Mouse (Mus musculus) limb, embryonic 14.5 days (tissue): ENCODE data around the gene Eef2kmt. TPM values are rescaled to one million over a fixed set of nuclear protein-coding genes. Genes with fewer than 3 reads are reported as not detected.
A peak's percentile ranks its signal among the peaks of the same experiment; 100 is the strongest.

Experiments used
- ATAC-seq: fragments of 200-750 bp; cut with Nextera tagmentation; 2 replicates; pipeline ENCODE4 v1.8.0; 2017; ENCODE audit warnings: low read depth, moderate number of reproducible peaks, moderate TSS enrichment; ENCODE audit not compliant: low FRiP score
- DNase-seq: peaks from one replicate; pipeline ENCODE4 v3.0.0-alpha.2; 2015; ENCODE audit warnings: low spot score
- H3K27ac ChIP-seq: fragments of 300-500 bp; sonication (generic); replicated peaks from 2 replicates; pipeline ENCODE4 v1.5.1; 2014; ENCODE audit warnings: low read depth, mild to moderate bottlenecking, low read length, moderate library complexity, mixed read lengths
- H3K27me3 ChIP-seq: fragments of 300-500 bp; sonication (generic); 2 replicates; pipeline ENCODE4 v1.6.1; 2014; ENCODE audit warnings: low read length, mixed read lengths; ENCODE audit not compliant: control insufficient read depth, insufficient read depth
- H3K36me3 ChIP-seq: fragments of 300-500 bp; sonication (generic); 2 replicates; pipeline ENCODE4 v1.6.1; 2014; ENCODE audit warnings: mild to moderate bottlenecking, low read length, moderate library complexity, mixed read lengths; ENCODE audit not compliant: control insufficient read depth, insufficient read depth
- H3K4me1 ChIP-seq: fragments of 300-500 bp; sonication (generic); 2 replicates; pipeline ENCODE4 v1.6.1; 2014; ENCODE audit warnings: antibody characterized with exemption, low read length, mixed read lengths; ENCODE audit not compliant: control insufficient read depth, insufficient read depth
- H3K4me2 ChIP-seq: fragments of 300-500 bp; sonication (generic); replicated peaks from 2 replicates; pipeline ENCODE4 v1.6.1; 2014; ENCODE audit warnings: low read depth, mild to moderate bottlenecking, low read length, moderate library complexity; ENCODE audit not compliant: severe bottlenecking
- H3K4me3 ChIP-seq: fragments of 300-500 bp; sonication (generic); replicated peaks from 2 replicates; pipeline ENCODE4 v1.5.1; 2014; ENCODE audit warnings: low read length
- H3K9ac ChIP-seq: fragments of 300-500 bp; sonication (generic); 2 replicates; pipeline ENCODE4 v1.6.1; 2014; ENCODE audit warnings: mild to moderate bottlenecking, low read depth, low read length, moderate library complexity; ENCODE audit not compliant: severe bottlenecking
- H3K9me3 ChIP-seq: fragments of 300-500 bp; sonication (generic); 2 replicates; pipeline ENCODE4 v1.6.1; 2016; ENCODE audit warnings: low read length; ENCODE audit not compliant: control insufficient read depth
- POLR2A ChIP-seq: fragments of 200-500 bp; IDR thresholded peaks from 2 replicates; pipeline ENCODE4 v1.8.0; 2012; ENCODE audit warnings: inconsistent platforms, mild to moderate bottlenecking, moderate library complexity, borderline replicate concordance; ENCODE audit not compliant: insufficient read depth, insufficient read length; ENCODE audit errors: extremely low read depth
- WGBS: fragments of 180-500 bp; shearing (Covaris S2); extraction: QIAGEN DNeasy Blood & Tissue Kit; methylation state at CpG from one replicate; pipeline ENCODE4 v1.1.7; 2014; 5-methylcytosine and 5-hydroxymethylcytosine counted together
- polyA plus RNA-seq, 2 experiments: library from polyadenylated mRNA; depleted of rRNA in 1 of 2; stranded (reverse) in 1 of 2; unstranded in 1 of 2; fragments of >200 nt; fragmentation: Nextera tagmentation in 1 of 2; extraction: Ambion mirVana in 1 of 2; gene quantifications; 2 replicates each; pipeline versions ENCODE4 v1.2.1 to v1.2.3; 2012 to 2014

Gene Eef2kmt
- polyA plus RNA-seq, 2 experiments: 26.7 to 36.1 TPM

DNA sequence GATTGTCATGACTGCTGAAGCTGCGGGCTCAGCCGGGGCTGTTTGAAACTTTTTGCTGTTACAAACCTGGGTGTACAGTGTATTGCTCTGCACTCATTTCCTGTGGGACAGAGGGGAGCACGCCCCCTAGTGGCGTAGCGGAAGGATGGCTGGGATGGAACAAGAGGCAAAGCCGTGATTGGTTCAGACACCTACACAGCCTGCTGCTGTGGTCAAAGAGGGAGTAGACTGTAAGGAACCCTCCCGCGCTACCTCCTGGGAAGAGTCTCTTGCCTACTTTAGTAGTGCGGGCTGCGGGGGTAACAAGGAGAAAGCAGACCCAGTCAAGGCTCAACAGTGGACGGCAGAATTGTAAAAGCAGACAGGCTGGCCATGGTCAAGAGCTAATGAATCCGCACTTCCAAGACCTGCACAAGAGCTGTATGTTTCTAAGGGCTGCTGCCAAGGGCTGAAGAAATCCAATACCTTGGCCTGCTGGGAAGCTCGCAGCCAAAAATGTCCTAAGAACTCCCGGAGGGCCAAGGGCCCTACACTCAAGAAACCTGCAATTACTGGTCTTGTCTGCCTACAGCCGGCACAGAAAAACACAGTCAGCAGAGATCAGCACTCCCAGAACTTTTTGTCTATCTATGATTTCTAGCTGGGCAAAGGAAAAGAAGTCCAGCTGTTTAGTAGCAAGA is 1.3 kb downstream of the Eef2kmt start:
- Histone ChIP-seq H3K27ac (peak overlapping the region; percentile 70), H3K4me1 (peaks cover 5% of the 10 kb centered on the region; the same call in 1 of the 2 replicates), H3K9ac (peak overlapping the region; percentile 71), H3K9me3 (no peaks in the 10 kb centered on the region), H3K36me3 (peaks cover 9% of the 10 kb centered on the region; the same call in 1 of the 2 replicates), H3K4me2 (peak overlapping the region; percentile 72), H3K27me3 (no peaks in the 10 kb centered on the region), H3K4me3 (peak overlapping the region; percentile 56)
- 4% methylated on average over 15 of the region's 15 CpGs for WGBS
- DNase-seq: peak; percentile 89
- TF ChIP-seq POLR2A: no peak
- peak; percentile 66 for ATAC-seq

DNA sequence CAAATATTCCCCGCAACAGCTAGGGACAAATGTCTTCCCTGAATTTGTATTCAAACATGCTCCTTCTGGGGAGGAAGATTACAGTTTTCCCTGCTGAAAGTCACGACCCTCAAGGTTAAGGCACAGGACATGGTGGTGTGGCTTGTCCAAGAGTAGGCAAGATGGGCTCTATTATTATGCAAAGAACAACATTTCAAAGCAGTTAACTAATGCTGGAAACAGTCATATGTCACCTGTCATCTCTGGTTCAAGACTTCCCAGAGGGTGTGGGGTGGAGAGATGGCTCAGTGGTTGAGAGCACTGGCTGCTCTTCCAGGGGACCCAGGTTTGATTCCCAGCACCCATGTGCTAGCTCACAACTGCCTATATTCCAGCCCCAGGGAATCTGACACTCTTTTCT is 3.5 kb downstream of the Eef2kmt start:
- DNase-seq (no peak), ATAC-seq (no peak)
- Histone ChIP-seq H3K36me3 (peaks cover 30% of the 10 kb centered on the region), H3K4me3 (no peak overlapping the region), H3K4me2 (no peak overlapping the region), H3K9me3 (no peaks in the 10 kb centered on the region), H3K4me1 (peaks cover 5% of the 10 kb centered on the region; the same call in 1 of the 2 replicates), H3K27me3 (no peaks in the 10 kb centered on the region), H3K9ac (no peak overlapping the region), H3K27ac (no peak overlapping the region)
- 92% methylated on average over 2 of the region's 2 CpGs for WGBS
- TF ChIP-seq POLR2A: no peak

DNA sequence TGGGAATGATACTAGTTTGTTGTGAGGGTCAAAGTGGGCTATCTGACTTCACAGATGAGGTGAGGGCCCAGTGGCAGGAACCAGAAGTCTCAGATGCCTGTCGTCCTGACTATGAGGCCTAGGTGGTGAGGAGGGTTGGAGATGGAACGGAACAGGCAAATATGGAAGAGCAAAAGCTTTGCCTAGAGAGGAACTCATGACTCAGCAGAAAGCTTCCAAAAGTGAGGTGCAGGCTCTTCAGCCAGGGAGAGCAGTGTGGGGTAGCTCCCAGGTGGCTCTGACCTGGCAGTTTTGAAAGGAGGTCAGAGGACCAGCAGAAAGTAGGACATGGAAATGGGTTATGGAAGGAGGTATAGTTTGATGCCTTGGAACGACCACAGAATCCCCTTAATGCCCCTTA is 4.9 kb downstream of the Eef2kmt start:
- Histone ChIP-seq H3K36me3 (peaks cover 39% of the 10 kb centered on the region), H3K4me2 (no peak overlapping the region), H3K4me3 (no peak overlapping the region), H3K4me1 (peaks cover 5% of the 10 kb centered on the region; the same call in 1 of the 2 replicates), H3K9ac (no peak overlapping the region), H3K27me3 (no peaks in the 10 kb centered on the region), H3K27ac (no peak overlapping the region), H3K9me3 (no peaks in the 10 kb centered on the region)
- 94% methylated on average over 3 of the region's 3 CpGs for WGBS
- TF ChIP-seq POLR2A: no peak
- no peak for ATAC-seq
- DNase-seq: no peak

DNA sequence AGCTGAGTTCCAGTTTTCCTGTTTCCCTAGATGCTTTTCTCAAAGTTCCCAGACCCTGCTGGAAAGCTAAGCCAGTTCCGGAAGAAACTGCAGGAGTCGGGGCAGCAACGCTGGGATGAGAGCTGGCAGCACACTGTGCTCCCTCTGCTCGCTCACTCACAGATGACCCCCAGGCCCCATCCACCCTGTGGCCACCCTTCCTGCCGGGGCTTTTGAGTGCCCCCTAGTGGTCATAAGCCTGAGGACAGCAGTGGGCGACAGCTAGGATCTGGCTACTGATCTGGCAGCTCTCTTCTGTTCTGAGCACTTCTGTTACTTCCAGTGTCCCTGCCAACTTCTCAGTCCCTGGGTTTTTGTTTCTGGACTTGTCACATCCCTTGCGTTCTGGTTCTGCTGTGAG is 11.4 kb downstream of the Eef2kmt start:
- no peak overlapping the region for H3K4me3 ChIP-seq
- H3K4me2 ChIP-seq: no peak overlapping the region
- TF ChIP-seq POLR2A: no peak
- H3K27ac ChIP-seq: no peak overlapping the region
- no peaks in the 10 kb centered on the region for H3K27me3 ChIP-seq
- H3K9me3 ChIP-seq: no peaks in the 10 kb centered on the region
- H3K36me3 ChIP-seq: peaks cover 90% of the 10 kb centered on the region
- ATAC-seq (no peak), DNase-seq (no peak)
- WGBS: 35% methylated on average over 7 of the region's 7 CpGs
- no peaks in the 10 kb centered on the region for H3K4me1 ChIP-seq
- H3K9ac ChIP-seq: no peak overlapping the region

DNA sequence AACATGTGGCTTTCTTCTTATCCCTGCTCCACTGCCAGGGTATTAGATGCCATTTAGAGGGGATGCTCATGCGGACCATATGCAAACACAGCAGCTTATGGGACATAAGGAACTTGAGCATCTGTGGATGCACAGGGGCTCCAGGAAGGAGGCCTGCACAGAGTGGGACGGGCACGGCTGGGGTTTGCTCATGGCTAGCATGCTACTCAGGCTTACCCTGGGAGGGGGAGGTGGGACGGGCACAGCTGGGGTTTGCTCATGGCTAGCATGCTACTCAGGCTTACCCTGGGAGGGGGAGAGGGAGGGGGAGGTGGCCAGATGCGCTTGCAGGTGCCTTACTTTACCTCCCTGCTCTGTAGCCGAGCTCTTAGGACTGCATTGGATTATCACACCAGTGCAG is 12.9 kb downstream of the Eef2kmt start:
- Histone ChIP-seq H3K9ac (no peak overlapping the region), H3K27ac (no peak overlapping the region), H3K36me3 (peaks cover 85% of the 10 kb centered on the region), H3K9me3 (no peaks in the 10 kb centered on the region), H3K27me3 (no peaks in the 10 kb centered on the region), H3K4me1 (no peaks in the 10 kb centered on the region), H3K4me2 (no peak overlapping the region), H3K4me3 (no peak overlapping the region)
- DNase-seq: no peak
- no peak for TF ChIP-seq POLR2A
- ATAC-seq: no peak
- 82% methylated on average over 6 of the region's 6 CpGs for WGBS

DNA sequence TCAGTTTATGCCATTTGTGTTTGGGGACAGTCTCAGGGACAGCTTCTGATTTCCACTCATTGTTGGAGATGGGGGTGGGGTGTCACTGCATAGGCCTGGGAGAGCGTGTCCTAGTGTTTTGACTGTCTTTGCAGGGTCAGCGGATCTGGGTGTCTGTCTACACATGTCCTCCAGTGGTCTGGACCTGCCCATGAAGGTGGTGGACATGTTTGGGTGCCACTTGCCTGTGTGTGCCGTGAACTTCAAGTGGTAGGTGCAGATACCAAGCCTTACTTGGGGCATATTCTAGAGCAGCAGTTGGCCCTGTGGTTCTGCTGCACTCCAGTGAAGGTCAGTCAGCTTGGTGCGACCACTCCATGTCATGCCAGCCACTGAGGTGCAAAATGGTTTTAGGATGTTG is 13.4 kb downstream of the Eef2kmt start:
- Histone ChIP-seq H3K36me3 (peaks cover 81% of the 10 kb centered on the region), H3K4me1 (no peaks in the 10 kb centered on the region), H3K4me3 (no peak overlapping the region), H3K27ac (no peak overlapping the region), H3K9me3 (no peaks in the 10 kb centered on the region), H3K9ac (no peak overlapping the region), H3K27me3 (no peaks in the 10 kb centered on the region), H3K4me2 (no peak overlapping the region)
- no peak for DNase-seq
- no peak for ATAC-seq
- TF ChIP-seq POLR2A: no peak
- WGBS: 92% methylated on average over 4 of the region's 4 CpGs
